Mouse (Mus musculus): ENCODE measurements around the gene Csnk1g2. TPM values are rescaled to one million over a fixed set of nuclear protein-coding genes. Genes with fewer than 3 reads are reported as not detected.

Gene Csnk1g2
- polyA plus RNA-seq, 1 experiment from 2014 or later, result 75.4 TPM

GRCm38 (mm10) chr10:80650392-80650791 lies 27.8 kb downstream of the Csnk1g2 start:
- H3K27ac ChIP-seq (replicated peaks), result no peak overlapping the region

DNA sequence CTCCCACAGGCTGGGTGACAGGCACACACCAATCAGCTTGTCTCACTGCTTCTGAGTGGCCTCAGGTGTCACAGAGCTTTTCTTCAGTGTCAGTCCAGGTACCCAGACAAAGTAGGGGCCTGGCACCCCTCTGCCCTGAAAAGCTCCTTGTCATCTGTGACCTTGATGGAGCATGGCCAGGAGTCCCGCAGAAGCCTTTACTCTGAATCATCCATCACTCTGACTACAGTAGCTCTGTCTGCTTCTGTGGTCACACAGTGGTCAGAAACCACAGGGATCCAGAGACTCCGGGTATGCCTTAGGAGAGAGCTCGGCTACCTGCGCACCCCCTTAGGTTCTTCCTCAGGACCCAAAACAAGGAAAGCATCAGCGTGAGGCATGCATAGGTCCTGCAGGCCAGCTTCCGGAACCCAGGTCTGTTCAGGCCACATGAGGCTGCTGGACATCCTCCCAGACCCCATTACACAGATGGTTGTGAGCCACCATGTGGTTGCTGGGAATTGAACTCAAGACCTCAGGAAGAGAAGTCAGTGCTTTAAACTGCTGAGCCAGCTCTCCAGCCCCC lies 30.6 kb downstream of the Csnk1g2 start:
- 82% methylated on average over 6 of the region's 6 CpGs for WGBS
- no peak overlapping the region for H3K4me2 ChIP-seq (replicated peaks; ENCODE audit: low read depth)

More at GRCm38 (mm10) chr10:80650392-80650791, 27.8 kb downstream of the Csnk1g2 start:
- no peak for TF ChIP-seq CTCF (IDR thresholded peaks at IDR 0.05; ENCODE audit: low read depth)
- TF ChIP-seq EP300 (optimal IDR thresholded peaks at IDR 0.05), result no peak
- Histone ChIP-seq H3K27me3 (ENCODE audit: control insufficient read depth, insufficient read depth, low read length) (no peaks in the 10 kb centered on the region), H3K4me2 (replicated peaks; ENCODE audit: low read depth) (no peak overlapping the region), H3K9ac (ENCODE audit: low read length) (no peak overlapping the region), H3K36me3 (ENCODE audit: control insufficient read depth, insufficient read depth, low read length) (peaks cover 3% of the 10 kb centered on the region), H3K4me1 (replicated peaks; ENCODE audit: control insufficient read depth, insufficient read depth) (peaks cover 5% of the 10 kb centered on the region; the same call in 1 of the 2 replicates), H3K4me3 (ENCODE audit: low read depth, low read length) (no peak overlapping the region), H3K9me3 (ENCODE audit: control insufficient read depth, low read length) (no peaks in the 10 kb centered on the region)
- no peak for ATAC-seq (ENCODE audit: low FRiP score, low TSS enrichment)
- 92% methylated on average over 10 of the region's 10 CpGs for WGBS
- no peak for DNase-seq (ENCODE audit: low spot score)

GRCm38 (mm10) chr10:80654866-80655265 lies 32.2 kb downstream of the Csnk1g2 start:
- Histone ChIP-seq H3K4me2 (replicated peaks; ENCODE audit: low read depth) (no peak overlapping the region), H3K4me1 (replicated peaks; ENCODE audit: control insufficient read depth, insufficient read depth) (peaks cover 8% of the 10 kb centered on the region; the same call in 1 of the 2 replicates), H3K9me3 (ENCODE audit: control insufficient read depth, low read length) (no peaks in the 10 kb centered on the region), H3K4me3 (ENCODE audit: low read depth, low read length) (no peak overlapping the region), H3K27me3 (ENCODE audit: control insufficient read depth, insufficient read depth, low read length) (no peaks in the 10 kb centered on the region), H3K27ac (replicated peaks) (no peak overlapping the region), H3K36me3 (ENCODE audit: control insufficient read depth, insufficient read depth, low read length) (no peaks in the 10 kb centered on the region), H3K9ac (ENCODE audit: low read length) (peak overlapping the region; percentile 27; the same call in 1 of the 2 replicates)
- ATAC-seq (ENCODE audit: low FRiP score, low TSS enrichment), result no peak
- WGBS, result 75% methylated on average over 6 of the region's 6 CpGs
- no peak for DNase-seq (ENCODE audit: low spot score)
- TF ChIP-seq EP300 (optimal IDR thresholded peaks at IDR 0.05), result no peak
- TF ChIP-seq CTCF (IDR thresholded peaks at IDR 0.05; ENCODE audit: low read depth), result no peak

More for the DNA sequence above, 30.6 kb downstream of the Csnk1g2 start:
- Histone ChIP-seq H3K9me3 (ENCODE audit: control insufficient read depth, low read length) (no peaks in the 10 kb centered on the region), H3K9ac (ENCODE audit: low read length) (no peak overlapping the region), H3K4me1 (replicated peaks; ENCODE audit: control insufficient read depth, insufficient read depth) (peaks cover 8% of the 10 kb centered on the region; the same call in 1 of the 2 replicates), H3K4me3 (ENCODE audit: low read depth, low read length) (no peak overlapping the region), H3K27me3 (ENCODE audit: control insufficient read depth, insufficient read depth, low read length) (no peaks in the 10 kb centered on the region), H3K36me3 (ENCODE audit: control insufficient read depth, insufficient read depth, low read length) (no peaks in the 10 kb centered on the region), H3K27ac (replicated peaks) (no peak overlapping the region)
- no peak for DNase-seq (ENCODE audit: low spot score)
- ATAC-seq (ENCODE audit: low FRiP score, low TSS enrichment), result no peak
- no peak for TF ChIP-seq EP300 (optimal IDR thresholded peaks at IDR 0.05)
- no peak for TF ChIP-seq CTCF (IDR thresholded peaks at IDR 0.05; ENCODE audit: low read depth)

DNA sequence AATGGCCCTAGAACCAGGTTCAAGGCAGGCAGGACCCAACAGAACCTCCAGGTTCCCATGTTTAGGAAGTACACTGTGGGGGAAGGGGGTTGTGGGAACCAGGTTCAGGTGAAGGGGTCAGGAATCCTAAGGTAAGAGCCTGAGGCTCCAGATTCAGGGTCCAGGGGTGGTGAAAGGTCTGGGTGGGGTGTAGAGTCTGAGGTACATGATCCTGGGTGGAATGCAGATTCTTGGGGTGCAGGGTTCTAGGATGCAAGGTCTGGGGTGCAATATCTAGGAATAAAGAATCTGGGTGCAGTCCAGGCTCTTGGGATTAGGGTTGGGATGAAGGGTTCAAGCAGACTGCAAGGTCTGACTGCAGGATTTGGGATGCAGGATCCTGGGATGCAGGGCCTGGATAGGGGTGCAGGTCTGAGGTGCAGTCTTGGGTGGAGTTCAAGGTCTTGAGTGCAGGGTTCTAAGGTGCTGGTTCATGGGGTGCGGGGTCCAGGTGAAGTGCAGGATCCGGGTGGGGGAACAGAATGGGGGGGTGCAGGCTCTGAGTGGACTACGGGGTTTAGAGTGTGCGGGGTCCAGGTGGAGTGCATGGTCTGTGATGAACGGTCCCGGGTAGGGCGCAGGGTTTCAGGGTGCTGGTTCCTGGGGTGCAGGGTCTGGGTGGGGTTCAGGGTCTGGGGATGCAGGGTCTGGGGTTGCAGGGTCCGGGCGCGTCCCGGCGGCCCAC lies 32.9 kb downstream of the Csnk1g2 start:
- DNase-seq (ENCODE audit: low spot score), result no peak
- peak overlapping the region; percentile 93 for H3K9ac ChIP-seq (ENCODE audit: low read length)
- H3K4me3 ChIP-seq (ENCODE audit: low read depth, low read length), result peak overlapping the region; percentile 88
- H3K27me3 ChIP-seq (ENCODE audit: control insufficient read depth, insufficient read depth, low read length), result no peaks in the 10 kb centered on the region
- H3K4me2 ChIP-seq (replicated peaks; ENCODE audit: low read depth), result peak overlapping the region; percentile 98
- TF ChIP-seq EP300 (optimal IDR thresholded peaks at IDR 0.05) (no peak), CTCF (IDR thresholded peaks at IDR 0.05; ENCODE audit: low read depth) (no peak)
- peak overlapping the region; percentile 78 for H3K27ac ChIP-seq (replicated peaks)
- H3K36me3 ChIP-seq (ENCODE audit: control insufficient read depth, insufficient read depth, low read length), result no peaks in the 10 kb centered on the region
- peak; percentile 25 for ATAC-seq (ENCODE audit: low FRiP score, low TSS enrichment)
- 3% methylated on average over 12 of the region's 12 CpGs for WGBS
- peaks cover 8% of the 10 kb centered on the region; the same call in 1 of the 2 replicates for H3K4me1 ChIP-seq (replicated peaks; ENCODE audit: control insufficient read depth, insufficient read depth)
- H3K9me3 ChIP-seq (ENCODE audit: control insufficient read depth, low read length), result no peaks in the 10 kb centered on the region

GRCm38 (mm10) chr10:80656130-80656862 lies 33.7 kb downstream of the Csnk1g2 start:
- no peaks in the 10 kb centered on the region for H3K27me3 ChIP-seq (ENCODE audit: control insufficient read depth, insufficient read depth, low read length)
- WGBS, result under 1% methylated on average over 62 of the region's 72 CpGs
- H3K4me1 ChIP-seq (replicated peaks; ENCODE audit: control insufficient read depth, insufficient read depth), result peaks cover 8% of the 10 kb centered on the region; the same call in 1 of the 2 replicates
- peak; percentile 98 for DNase-seq (ENCODE audit: low spot score)
- TF ChIP-seq EP300 (optimal IDR thresholded peaks at IDR 0.05) (no peak), CTCF (IDR thresholded peaks at IDR 0.05; ENCODE audit: low read depth) (no peak)
- peak; percentile 88 for ATAC-seq (ENCODE audit: low FRiP score, low TSS enrichment)
- peak overlapping the region; percentile 93 for H3K9ac ChIP-seq (ENCODE audit: low read length)
- H3K9me3 ChIP-seq (ENCODE audit: control insufficient read depth, low read length), result no peaks in the 10 kb centered on the region
- peak overlapping the region; percentile 90 for H3K27ac ChIP-seq (replicated peaks)
- peak overlapping the region; percentile 88 for H3K4me3 ChIP-seq (ENCODE audit: low read depth, low read length)
- H3K36me3 ChIP-seq (ENCODE audit: control insufficient read depth, insufficient read depth, low read length), result no peaks in the 10 kb centered on the region
- H3K4me2 ChIP-seq (replicated peaks; ENCODE audit: low read depth), result peak overlapping the region; percentile 98
